Mouse (Mus musculus): Measurements from ENCODE around the gene Ccdc106.

DNA sequence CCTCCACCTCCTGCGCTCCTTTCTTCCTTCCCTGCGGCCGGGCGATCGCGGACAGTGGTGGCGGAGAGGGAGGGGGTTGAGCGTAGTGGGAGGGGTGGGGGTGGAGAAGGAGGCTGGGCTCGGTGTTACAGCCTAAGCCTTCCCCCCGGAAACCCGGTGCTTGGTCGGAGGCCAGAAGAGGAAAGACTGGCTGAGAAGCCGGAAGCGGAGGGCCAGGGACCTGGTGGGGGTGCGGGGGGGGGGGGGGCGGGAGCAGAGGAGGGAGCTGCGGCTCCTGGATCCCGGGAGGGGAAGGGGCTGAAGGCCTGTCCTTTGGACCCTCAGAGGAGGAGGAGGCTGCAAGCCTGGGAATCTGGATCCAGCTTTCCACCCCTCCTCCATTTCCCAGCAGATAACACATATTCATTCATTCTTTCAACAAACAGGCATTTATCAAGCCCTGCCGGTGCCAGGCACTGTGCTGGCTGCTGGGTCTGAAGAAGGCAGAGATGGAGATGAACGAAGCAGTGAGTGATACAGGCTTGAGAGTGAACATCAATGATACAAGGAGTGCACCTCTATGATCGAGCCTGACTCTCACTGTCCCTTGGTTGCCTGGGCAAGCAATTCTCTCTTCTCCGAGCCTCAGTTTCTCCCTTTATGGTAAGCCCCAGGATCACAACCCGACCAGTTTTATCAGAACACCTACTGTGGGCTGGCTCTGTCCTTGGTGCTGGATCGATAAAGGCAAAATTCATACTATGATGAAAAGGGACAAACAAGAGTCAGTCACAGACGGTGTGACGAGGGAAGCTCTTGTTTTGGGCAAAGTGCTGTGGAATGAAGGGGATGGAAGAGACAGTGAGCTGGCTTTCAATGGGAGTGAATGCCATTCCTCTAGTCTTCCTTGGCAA, 24.1 kb upstream of the Ccdc106 start, which contains the start of gene Zfp579:
- TF ChIP-seq CTCF (IDR thresholded peaks at IDR 0.05; ENCODE audit: insufficient read depth, low read depth, low read length), result no peak
- peak; percentile 45; the same call in 1 of the 2 replicates for TF ChIP-seq POLR2A (IDR thresholded peaks at IDR 0.05; ENCODE audit: insufficient read depth, low read depth, low read length)
